Mouse (Mus musculus): ENCODE data around the gene Slc12a6. TPM values are rescaled to one million over a fixed set of nuclear protein-coding genes. Genes with fewer than 3 reads are reported as not detected.

Gene Slc12a6
- total RNA-seq (2021), result 43.4 and 52.9 TPM in 2 replicates
- long read RNA-seq, partial matches to known transcripts, result 1 of 1 reads
- long read RNA-seq, other reads (novel, unspliced or antisense), result 0 of 1 reads

DNA sequence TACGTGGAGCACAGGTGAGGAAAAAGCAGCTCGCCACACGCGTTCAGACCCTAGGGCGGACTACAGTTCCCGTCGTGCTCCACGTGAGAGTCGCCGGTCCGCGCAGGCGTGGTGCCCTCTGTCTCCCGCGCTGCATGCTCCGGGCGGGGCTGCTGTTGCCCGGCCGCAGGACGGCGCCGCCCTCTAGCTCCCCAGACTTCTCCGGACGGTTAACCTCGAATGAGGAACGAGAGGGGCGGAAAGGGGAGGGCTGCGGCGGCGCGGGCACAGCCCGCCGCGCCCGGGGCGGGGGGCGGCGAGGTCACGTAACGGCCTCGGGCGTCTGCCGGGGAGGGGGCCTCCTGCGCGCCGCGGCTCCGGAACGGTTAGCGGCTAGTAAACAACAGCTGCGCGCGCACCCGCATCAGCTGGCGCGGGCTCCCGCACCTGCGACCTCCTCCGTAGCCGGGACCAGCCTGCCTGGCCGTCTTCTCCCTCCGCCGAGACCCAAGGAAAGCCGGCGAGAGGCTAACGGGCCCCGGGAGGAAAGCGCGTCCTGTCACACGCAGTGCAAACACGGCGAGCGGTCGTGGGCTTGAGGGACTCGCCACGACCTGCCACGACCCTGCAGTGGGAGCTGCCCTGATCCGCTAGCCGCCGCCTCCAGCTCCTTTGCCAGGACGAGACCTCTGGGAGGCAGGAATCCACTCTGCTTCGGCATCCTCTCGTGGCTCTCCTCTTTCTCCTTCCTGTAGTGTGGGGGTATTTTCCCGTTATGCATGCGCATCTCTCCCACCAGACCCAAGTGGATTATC is at the start of gene Slc12a6:
Slc12a6 (plus strand) TSS at position 378 of the 794 bp plus-strand sequence.
- DNase-seq, result peak; percentile 96

- no peak for DNase-seq
Measured at GRCm38 (mm10) chr2:112215977-112216376, 49.6 kb upstream of the Slc12a6 start.

DNA sequence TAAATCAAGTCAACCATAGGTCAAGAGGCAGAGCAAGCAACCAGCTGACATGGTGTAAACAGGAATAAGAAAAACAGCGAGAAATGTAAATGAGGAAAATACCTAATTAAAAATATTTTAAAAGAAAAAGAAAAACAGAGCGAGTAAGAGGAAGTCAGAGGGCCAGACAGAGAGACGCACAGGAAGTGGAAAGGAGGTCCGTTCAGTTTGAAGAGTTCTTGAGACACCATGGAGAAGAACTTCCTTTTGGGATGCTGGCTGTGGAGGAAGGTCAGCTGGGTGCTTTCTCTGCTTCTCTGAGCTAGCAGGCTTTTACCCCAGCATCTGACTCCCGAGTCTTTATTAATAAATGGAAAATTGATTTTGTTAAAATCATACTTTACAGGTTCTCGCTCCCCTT is 48.0 kb upstream of the Slc12a6 start:
- no peak for DNase-seq

DNA sequence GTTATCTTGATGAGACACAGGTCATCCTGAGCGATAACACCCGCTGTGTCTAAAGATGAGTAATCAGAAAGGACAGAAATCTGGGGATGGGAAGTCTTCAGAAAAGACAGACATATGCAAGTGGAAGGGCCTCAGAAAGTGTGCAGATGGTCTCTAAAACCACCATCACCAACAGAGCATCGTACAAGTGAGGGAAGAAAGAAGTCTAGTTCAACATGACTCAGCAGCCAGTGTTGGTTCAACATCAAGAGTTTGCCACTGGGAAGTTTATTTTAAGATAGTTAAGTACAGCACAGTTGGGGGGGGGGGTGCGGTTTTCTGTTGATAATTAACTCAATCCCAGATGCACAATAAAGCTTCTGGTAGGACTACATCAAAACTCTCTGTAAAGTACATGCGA is 44.7 kb upstream of the Slc12a6 start:
- DNase-seq, result no peak

- DNase-seq, result no peak
Measured at GRCm38 (mm10) chr2:112222607-112223006, 43.0 kb upstream of the Slc12a6 start.

DNA sequence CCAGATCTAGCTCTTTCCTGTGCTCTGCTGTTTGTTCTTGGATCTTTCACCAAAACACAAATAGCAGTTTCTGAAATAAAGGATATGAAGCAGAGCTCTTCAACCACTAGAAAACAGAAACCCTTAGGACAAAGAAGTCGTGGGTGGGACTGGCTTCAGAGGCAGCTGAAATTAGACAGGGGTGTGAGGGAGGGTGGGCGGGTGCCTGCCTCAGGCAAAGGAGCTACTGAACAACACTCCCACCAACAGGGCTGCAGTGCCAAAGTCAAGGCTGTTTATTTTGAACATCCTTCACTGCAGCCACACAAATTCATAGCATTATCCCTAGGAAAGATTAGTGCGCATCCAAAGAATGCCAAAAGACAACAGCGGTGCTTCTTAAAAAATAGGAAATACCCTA is 41.3 kb upstream of the Slc12a6 start:
- DNase-seq, result no peak

DNA sequence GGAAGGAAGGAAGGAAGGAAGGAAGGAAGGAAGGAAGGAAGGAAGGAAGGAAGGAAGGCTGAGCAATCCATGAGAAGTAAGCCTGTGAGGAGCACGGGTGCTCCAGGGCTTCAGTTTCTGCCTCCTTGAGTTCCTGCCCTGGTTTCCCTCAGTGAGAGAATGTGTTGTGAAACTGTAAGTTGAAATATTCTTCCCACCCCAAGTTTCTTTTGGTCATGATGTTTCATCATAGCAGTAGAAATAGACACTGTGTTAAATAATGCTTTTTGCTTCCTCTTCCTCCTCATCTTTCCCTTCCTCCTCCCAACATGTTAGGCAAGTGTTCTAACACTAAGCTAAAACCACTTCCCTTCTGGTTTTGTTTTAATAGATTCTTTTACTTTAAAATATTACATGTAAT is 33.0 kb upstream of the Slc12a6 start:
- DNase-seq, result no peak

- no peak for DNase-seq
Measured at GRCm38 (mm10) chr2:112236620-112237019, 29.0 kb upstream of the Slc12a6 start.

DNA sequence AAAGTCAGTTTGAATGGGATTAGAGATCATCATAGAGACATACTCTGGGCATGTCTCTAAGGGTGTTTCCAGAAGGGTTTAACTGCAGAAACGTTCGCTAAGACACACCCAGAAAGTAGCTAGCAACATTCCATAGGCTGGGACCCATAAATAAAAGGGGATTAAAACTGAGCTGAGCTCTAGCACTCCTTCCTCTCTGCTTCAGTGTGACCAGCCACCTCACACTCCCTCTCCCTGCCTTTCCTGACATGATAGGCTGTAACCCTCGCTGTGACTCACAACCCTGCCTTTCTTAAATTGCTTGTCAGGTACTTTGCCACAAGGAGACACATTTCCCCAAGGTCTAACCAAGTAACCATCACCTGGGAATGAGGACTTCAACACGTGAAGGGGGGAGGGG is 27.6 kb upstream of the Slc12a6 start:
- no peak for DNase-seq

- DNase-seq, result peak; percentile 88
Measured at GRCm38 (mm10) chr2:112239212-112239934, 26.3 kb upstream of the Slc12a6 start, which contains the start of gene Lpcat4. Lpcat4 (plus strand) TSS chr2:112239468.

GRCm38 (mm10) chr2:112239935-112240721 is 25.5 kb upstream of the Slc12a6 start:
- peak; percentile 15 for DNase-seq

DNA sequence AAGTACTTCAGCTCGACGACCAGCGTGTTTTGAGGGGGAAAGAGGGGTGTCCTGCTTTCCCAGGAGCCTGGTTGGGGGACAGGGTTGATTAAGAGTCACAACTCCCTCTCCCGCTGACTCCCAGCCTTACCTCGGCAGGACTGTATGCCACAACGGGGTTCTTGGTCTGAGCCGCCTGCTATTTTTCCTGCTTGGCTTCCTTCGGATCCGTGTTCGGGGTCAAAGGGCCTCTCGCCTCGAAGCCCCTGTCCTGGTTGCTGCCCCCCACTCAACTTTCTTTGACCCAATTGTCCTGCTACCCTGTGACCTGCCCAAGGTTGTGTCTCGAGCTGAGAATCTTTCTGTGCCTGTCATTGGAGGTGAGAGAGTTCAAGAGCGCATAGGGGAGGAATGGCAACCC is 23.8 kb upstream of the Slc12a6 start:
- no peak for DNase-seq

GRCm38 (mm10) chr2:112245307-112245706 is 20.3 kb upstream of the Slc12a6 start:
- DNase-seq, result no peak

- no peak for DNase-seq
Measured at GRCm38 (mm10) chr2:112246193-112246592, 19.4 kb upstream of the Slc12a6 start.

DNA sequence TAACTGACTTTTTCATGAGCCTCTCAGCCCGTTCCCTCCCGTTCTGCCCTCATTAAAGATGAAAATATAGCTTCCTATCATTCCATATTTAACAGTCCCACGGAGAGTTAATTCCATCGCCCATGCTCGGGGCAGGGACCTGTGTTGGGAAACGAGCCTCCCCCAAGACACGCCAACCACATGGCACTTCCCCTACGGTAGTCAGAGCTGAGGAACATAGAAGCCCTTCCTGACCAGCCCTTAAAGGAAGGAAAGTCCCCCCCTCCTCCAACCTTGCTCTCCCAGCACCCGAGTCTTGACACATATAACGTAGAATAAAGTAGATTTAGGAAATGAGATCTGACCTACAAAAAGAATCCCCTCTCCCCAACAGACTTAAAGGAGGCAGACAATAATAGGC is 18.3 kb upstream of the Slc12a6 start:
- DNase-seq, result no peak

DNA sequence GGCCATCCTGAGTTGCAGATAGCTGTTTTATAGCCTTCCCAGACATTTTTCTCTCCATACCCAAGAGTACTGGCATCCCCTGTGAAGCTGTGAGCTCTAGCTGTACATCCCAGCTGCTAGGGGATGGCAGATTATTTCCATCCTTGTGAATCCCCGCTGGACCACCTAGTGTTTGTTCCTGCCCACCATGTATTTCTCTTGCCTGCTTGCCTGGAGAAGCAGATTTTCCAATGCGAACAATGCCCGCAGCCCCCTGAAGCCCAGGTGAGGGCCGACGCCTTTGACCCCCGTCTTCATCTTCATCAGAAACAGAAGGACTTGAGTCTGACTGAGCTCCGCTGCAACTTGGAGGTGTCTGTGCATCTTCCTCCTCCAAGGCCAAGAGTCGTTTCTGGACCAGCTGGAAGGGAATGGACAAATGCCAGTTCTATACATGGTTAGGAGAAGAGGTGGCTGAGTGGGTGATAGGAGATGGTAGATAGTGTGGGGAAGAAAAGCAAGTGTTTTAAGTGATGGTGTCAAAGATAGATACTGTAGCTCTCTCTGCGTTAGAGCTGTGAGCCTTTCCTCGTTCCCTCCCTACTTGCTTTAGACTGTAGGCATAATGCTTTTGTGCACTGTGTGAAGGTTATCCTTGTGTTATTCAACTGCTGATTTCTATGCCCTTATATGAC is 15.7 kb upstream of the Slc12a6 start:
- no peak for DNase-seq

GRCm38 (mm10) chr2:112254675-112255515 is 10.7 kb upstream of the Slc12a6 start:
- DNase-seq, result peak; percentile 24

DNA sequence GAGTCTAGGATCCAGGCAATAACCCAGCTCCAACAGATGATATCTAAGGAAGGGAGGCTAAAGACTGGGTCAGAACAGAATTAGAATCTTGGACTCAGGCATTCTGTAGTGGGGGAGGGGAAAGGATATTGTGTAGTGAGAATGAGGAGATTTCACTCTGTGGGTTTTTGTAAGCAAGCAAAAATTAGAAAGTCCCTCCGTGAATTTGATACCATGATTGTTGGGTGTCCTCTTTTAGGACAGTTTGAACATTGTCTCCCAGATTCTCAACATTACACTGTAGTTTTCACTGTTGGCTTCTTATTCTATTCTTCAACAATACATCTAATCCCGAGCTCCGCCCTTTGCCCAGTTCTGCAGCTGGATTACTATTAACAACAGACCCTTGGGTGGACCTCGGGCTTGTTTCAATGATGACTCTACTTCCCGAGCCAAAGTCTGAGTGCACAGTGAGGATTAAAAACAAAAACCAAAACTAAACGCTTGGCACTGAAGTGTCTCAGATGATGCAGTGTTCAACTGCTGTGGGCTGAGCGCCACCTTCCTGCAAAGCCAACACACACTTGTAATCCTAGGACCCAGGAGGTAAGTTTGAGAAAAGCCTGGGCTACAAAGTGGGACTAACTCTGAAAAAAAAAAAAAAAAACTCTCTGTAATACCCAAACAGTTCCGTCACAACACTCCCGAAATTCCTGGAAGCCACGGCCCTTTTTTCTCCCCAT is 6.2 kb upstream of the Slc12a6 start, which contains the start of gene Nutm1:
Nutm1 (minus strand) TSS at position 51 of the 722 bp plus-strand sequence.
- no peak for DNase-seq

DNA sequence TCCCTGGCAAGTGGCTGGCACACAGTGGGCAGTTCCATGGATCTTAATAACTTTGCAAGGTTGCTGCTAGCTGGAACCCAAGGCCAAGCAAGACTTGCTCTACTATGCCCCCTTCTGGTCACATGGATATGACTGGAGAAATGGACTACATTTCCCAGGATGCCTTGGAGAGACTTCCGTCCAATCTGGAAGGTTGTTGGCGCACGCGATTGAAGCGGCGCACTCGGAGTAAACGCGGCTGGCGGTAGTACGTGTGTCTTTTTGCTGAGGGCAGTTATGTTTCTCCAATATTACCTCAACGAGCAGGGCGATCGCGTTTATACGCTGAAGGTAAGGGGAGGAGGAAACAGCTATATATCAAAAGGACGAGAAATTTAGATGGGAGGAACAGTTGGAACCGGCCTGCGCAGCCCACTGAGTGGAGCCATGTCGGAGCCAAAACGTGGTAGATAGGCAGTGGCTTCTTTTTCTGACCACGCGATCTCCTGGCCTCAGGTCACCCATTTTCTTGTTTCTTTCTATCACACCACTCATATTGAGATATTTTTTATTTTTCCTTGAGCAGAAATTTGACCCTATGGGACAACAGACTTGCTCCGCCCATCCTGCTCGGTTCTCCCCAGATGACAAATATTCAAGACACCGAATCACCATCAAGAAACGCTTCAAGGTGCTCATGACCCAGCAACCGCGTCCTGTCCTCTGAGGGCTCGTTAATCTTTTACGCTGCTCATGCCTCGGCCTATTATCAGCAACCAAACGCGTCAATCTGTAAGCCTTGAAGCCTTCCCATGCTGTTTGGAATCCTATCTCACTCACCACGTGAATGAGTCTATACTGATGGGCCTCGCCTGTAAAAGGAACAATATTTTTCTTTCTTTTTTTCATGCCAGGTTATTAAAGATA is 3.6 kb upstream of the Slc12a6 start, which contains the start of gene Nop10:
Nop10 (plus strand) TSS at position 179 of the 906 bp plus-strand sequence.
- DNase-seq, result peak; percentile 77

Data from adrenal gland, postnatal 25 days (tissue).